Mouse (Mus musculus) adrenal gland, postnatal 14 days (tissue): Measurements from ENCODE around the gene Elfn1. TPM values are rescaled to one million over a fixed set of nuclear protein-coding genes. Genes with fewer than 3 reads are reported as not detected.
A peak's percentile ranks its signal among the peaks of the same experiment; 100 is the strongest.

Experiments
- DNase-seq: peaks from one replicate; pipeline ENCODE4 v3.0.0; 2021; ENCODE audit warnings: mixed read lengths
- total RNA-seq: library from RNA; stranded (reverse); gene quantifications from 2 replicates; pipeline ENCODE4 v1.2.3, GENCODE M21; 2021

The Elfn1 gene
- total RNA-seq, 1 experiment from 2014 or later: 1.4 TPM

GRCm38 (mm10) chr5:139910755-139911300 lies 3.1 kb downstream of the Elfn1 start:
- DNase-seq: no peak

- no peak for DNase-seq
These were observed 3.8 kb downstream of the Elfn1 start for GRCm38 (mm10) chr5:139911506-139911905.

- peak; percentile 46 for DNase-seq
These were observed 4.5 kb downstream of the Elfn1 start for GRCm38 (mm10) chr5:139912121-139912771.

- DNase-seq: no peak
These were observed 13.9 kb downstream of the Elfn1 start for GRCm38 (mm10) chr5:139921666-139922065.

GRCm38 (mm10) chr5:139923867-139924266 lies 16.1 kb downstream of the Elfn1 start:
- DNase-seq: no peak

- DNase-seq: no peak
These were observed 22.4 kb downstream of the Elfn1 start for GRCm38 (mm10) chr5:139930102-139930501.

GRCm38 (mm10) chr5:139930927-139931351 lies 23.2 kb downstream of the Elfn1 start:
- peak; percentile 64 for DNase-seq

- peak; percentile 58 for DNase-seq
These were observed 24.3 kb downstream of the Elfn1 start for GRCm38 (mm10) chr5:139931947-139932540.

GRCm38 (mm10) chr5:139932595-139933271 lies 25.0 kb downstream of the Elfn1 start:
- peak; percentile 88 for DNase-seq

- peak; percentile 73 for DNase-seq
These were observed 25.7 kb downstream of the Elfn1 start for GRCm38 (mm10) chr5:139933476-139933875.

- no peak for DNase-seq
These were observed 28.7 kb downstream of the Elfn1 start for GRCm38 (mm10) chr5:139936431-139936830.

GRCm38 (mm10) chr5:139944697-139945096 lies 37.0 kb downstream of the Elfn1 start:
- no peak for DNase-seq

- peak; percentile 33 for DNase-seq
These were observed 38.1 kb downstream of the Elfn1 start for GRCm38 (mm10) chr5:139945715-139946364.

GRCm38 (mm10) chr5:139947446-139947845 lies 39.7 kb downstream of the Elfn1 start:
- DNase-seq: peak; percentile 42

- DNase-seq: no peak
These were observed 40.8 kb downstream of the Elfn1 start for GRCm38 (mm10) chr5:139948552-139948951.

- DNase-seq: no peak
These were observed 41.6 kb downstream of the Elfn1 start for GRCm38 (mm10) chr5:139949363-139949762.

GRCm38 (mm10) chr5:139949975-139950578 lies 42.3 kb downstream of the Elfn1 start:
- no peak for DNase-seq

GRCm38 (mm10) chr5:139956859-139957258 lies 49.1 kb downstream of the Elfn1 start:
- DNase-seq: peak; percentile 36

GRCm38 (mm10) chr5:139959741-139960140 lies 52.0 kb downstream of the Elfn1 start:
- DNase-seq: no peak

- DNase-seq: no peak
These were observed 56.6 kb downstream of the Elfn1 start for GRCm38 (mm10) chr5:139964391-139964790.

- no peak for DNase-seq
These were observed 57.9 kb downstream of the Elfn1 start for GRCm38 (mm10) chr5:139965596-139965995.
